Comparison of ENCODE assay signal across 9 mouse cellular contexts in genomic region chr8:111720115-111720544, GRCm38 (mm10). TPM values are rescaled to one million over a fixed set of nuclear protein-coding genes. Genes with fewer than 3 reads are reported as not detected.
DNase-seq lines count a peak whose midpoint lies in the region; ATAC-seq and TF ChIP-seq lines count a peak whose summit lies in the region.
"Had no signal": no experiment of that assay in that cellular context is flagged by ENCODE, and none has a peak within 500 bp of the region (broad histone marks: within the 10 kb centered on the region; RNA-seq: fewer than 3 reads in every experiment).

No protein-coding gene starts in this region.

- H3K36me3 ChIP-seq in heart, embryonic 13.5 days = peaks cover 42% of the 10 kb centered on the region
- peaks cover 18% of the 10 kb centered on the region for H3K36me3 ChIP-seq in myocyte (ENCODE audit: control insufficient read depth, insufficient read depth)

- H3K4me1 ChIP-seq in heart, embryonic 13.5 days = peaks cover 77% of the 10 kb centered on the region

- no peak for ATAC-seq in heart, embryonic 13.5 days (ENCODE audit: extremely low read depth, insufficient number of reproducible peaks, low FRiP score, low TSS enrichment)

- H3K9ac ChIP-seq in heart, embryonic 13.5 days = 0 out of 2 replicates have a peak overlapping the region, but pooled peaks have one; percentile 6
- H3K9ac ChIP-seq: liver, embryonic 14.5 days had no signal

- 41% methylated on average over 4 of the region's 4 CpGs for WGBS in heart, embryonic 13.5 days

- TF ChIP-seq POLR2A in myocyte (IDR thresholded peaks at IDR 0.05; ENCODE audit: insufficient read length, low read depth) = no peak

- no peak for DNase-seq in heart, postnatal 4 days
- DNase-seq in lung, postnatal 10 days = peak; percentile 61
- DNase-seq in lung, postnatal 36 days = no peak
- DNase-seq in NIH3T3 (ENCODE audit: low read depth) = peak; percentile 53
- no peak for DNase-seq in left cerebral cortex, adult 9 months (ENCODE audit: low spot score in 2 of 2)
- DNase-seq in left cerebral cortex, postnatal 4 days = no peak

- H3ac ChIP-seq in myocyte (ENCODE audit: control insufficient read depth, insufficient read length) = no peak overlapping the region

- no peaks in the 10 kb centered on the region for H3K9me3 ChIP-seq in heart, embryonic 13.5 days

- H3K79me2 ChIP-seq in myocyte (ENCODE audit: control insufficient read depth, insufficient read depth) = peaks cover 82% of the 10 kb centered on the region

- H3K27ac ChIP-seq in heart, embryonic 13.5 days (replicated peaks) = peak overlapping the region; percentile 100
- H3K27ac ChIP-seq: liver, embryonic 14.5 days had no signal

- no peak overlapping the region for H3K4me3 ChIP-seq in heart, embryonic 13.5 days
- no peak overlapping the region for H3K4me3 ChIP-seq in myocyte

- intact Hi-C loops in left cerebral cortex, postnatal 4 days (cut with DNase I) = no loop called here

- H3K4me2 ChIP-seq in heart, embryonic 13.5 days = no peak overlapping the region
- peak overlapping the region; percentile 32 for H3K4me2 ChIP-seq in myocyte (ENCODE audit: low read depth)

- H3K27me3 ChIP-seq in heart, embryonic 13.5 days (replicated peaks) = no peaks in the 10 kb centered on the region
- no peaks in the 10 kb centered on the region for H3K27me3 ChIP-seq in myocyte (ENCODE audit: control insufficient read depth, insufficient read depth, insufficient read length)

TF ChIP-seq in myocyte, 11 proteins besides CTCF, POLR2A, EP300 and RAD21:
- TF ChIP-seq E2F4 (IDR thresholded peaks at IDR 0.05; ENCODE audit: insufficient read depth) = no peak
- no peak for TF ChIP-seq SRF (IDR thresholded peaks at IDR 0.05; ENCODE audit: control insufficient read depth, insufficient read length, low read depth)
- TF ChIP-seq POLR2AphosphoS2 (IDR thresholded peaks at IDR 0.05; ENCODE audit: insufficient read length, low read depth) = peak; percentile 14
- TF ChIP-seq MYOG (IDR thresholded peaks at IDR 0.05; ENCODE audit: control insufficient read depth in 1 of 3, insufficient read depth in 1 of 3, insufficient read length in 2 of 3, low read depth in 2 of 3) = no peak
- TF ChIP-seq TCF3 (IDR thresholded peaks at IDR 0.05; ENCODE audit: insufficient read length, low read depth) = no peak
- TF ChIP-seq REST (IDR thresholded peaks at IDR 0.05; ENCODE audit: insufficient read depth, insufficient read length) = no peak
- TF ChIP-seq USF1 (IDR thresholded peaks at IDR 0.05; ENCODE audit: low read depth) = no peak
- no peak for TF ChIP-seq MYOD1 (IDR thresholded peaks at IDR 0.05; ENCODE audit: control insufficient read depth in 1 of 3, insufficient read length in 2 of 3, low read depth in 2 of 3)
- TF ChIP-seq TCF12 (IDR thresholded peaks at IDR 0.05; ENCODE audit: insufficient read depth, poor library complexity, severe bottlenecking) = no peak
- peak; percentile 88 for TF ChIP-seq CEBPB (IDR thresholded peaks at IDR 0.05; ENCODE audit: insufficient read depth, poor library complexity, severe bottlenecking)
- TF ChIP-seq MAX (IDR thresholded peaks at IDR 0.05; ENCODE audit: low read depth) = no peak
TF ChIP-seq in myocyte: peak in this region for 2.

RNA-seq across cellular contexts. Expression of gene Bcar1, which starts 23.5 kb away (rescaled TPM):
- polyA plus RNA-seq in heart, embryonic 13.5 days (2015; fragmentation: Nextera tagmentation; extraction: Ambion mirVana) = 40.2 and 43.4 TPM in 2 replicates
- total RNA-seq in heart, postnatal 4 days (2021) = 10 to 100 TPM; 62.7 to 65.0 TPM
- 81.9 TPM for polyA plus RNA-seq in myocyte (2012; fragmentation: generic; extraction: Trizol)
- total RNA-seq in left cerebral cortex, postnatal 4 days (2021) = 10 to 100 TPM; 58.2 to 59.7 TPM

RNA-seq across cellular contexts. Expression of gene Ctrb1, which starts 29.3 kb away (rescaled TPM):
- 1.9 TPM in 1 of 2 replicates, not detected in the other for polyA plus RNA-seq in heart, embryonic 13.5 days (2015; fragmentation: Nextera tagmentation; extraction: Ambion mirVana)
- not detected for total RNA-seq in heart, postnatal 4 days (2021)
- 85.4 TPM for polyA plus RNA-seq in myocyte (2012; fragmentation: generic; extraction: Trizol)
- total RNA-seq in left cerebral cortex, postnatal 4 days (2021) = not detected

Comparison
In these comparisons a context has a peak if more than half of its experiments do, and no peak if none do; other contexts are left out.
1. DNase-seq: peak in lung, postnatal 10 days (single experiment) and NIH3T3 (single experiment); none in heart, postnatal 4 days (single experiment), lung, postnatal 36 days (single experiment), left cerebral cortex, adult 9 months (0 of 2) and left cerebral cortex, postnatal 4 days (single experiment).